Mouse (Mus musculus): Measurements from ENCODE around the gene Dgcr2. TPM values are rescaled to one million over a fixed set of nuclear protein-coding genes. Genes with fewer than 3 reads are reported as not detected.
A peak's percentile ranks its signal among the peaks of the same experiment; 100 is the strongest.

Gene Dgcr2
- polyA plus RNA-seq, 1 experiment from 2014 or later, result 106 TPM

DNA sequence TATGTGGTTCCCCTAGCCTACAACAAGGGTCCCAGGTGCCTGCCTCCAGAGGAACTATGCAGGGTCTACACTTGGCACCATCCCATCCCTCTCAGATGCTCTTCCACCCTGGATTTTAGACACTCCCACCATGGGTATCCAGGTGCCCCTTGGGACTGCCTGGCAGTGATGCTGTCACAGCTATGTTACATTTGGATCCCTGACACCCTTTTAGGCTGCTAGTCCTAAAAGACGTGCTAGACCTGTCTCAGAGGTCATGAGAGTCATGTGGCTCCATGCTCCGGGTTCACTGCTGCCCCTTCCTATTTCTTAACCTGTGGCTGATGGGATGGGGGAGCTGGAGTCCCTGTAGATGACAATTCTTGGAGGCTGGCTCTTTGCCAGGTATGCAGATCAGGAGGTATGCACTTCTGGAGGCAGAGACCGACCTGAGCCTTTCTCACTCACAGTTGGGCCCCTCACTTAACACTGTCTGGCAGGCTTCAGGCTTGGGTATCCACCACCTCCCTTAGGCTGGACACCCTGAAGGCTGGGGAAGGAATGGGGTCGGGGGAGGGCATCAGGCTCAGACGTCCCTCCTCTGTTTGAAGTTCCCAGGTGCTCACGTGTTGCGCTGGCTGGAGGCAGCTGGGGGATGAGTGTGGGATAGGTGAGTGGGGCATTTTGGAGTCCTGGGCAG, 96.4 kb downstream of the Dgcr2 start:
- peak overlapping the region; percentile 55; the same call in 1 of the 2 replicates for H3K4me2 ChIP-seq (replicated peaks)
- ATAC-seq (ENCODE audit: low FRiP score), result no peak
- no peak overlapping the region for H3K4me3 ChIP-seq
- peaks cover 65% of the 10 kb centered on the region for H3K4me1 ChIP-seq
- 10% methylated on average over 7 of the region's 7 CpGs for WGBS
- peaks cover 99% of the 10 kb centered on the region for H3K27me3 ChIP-seq
- H3K36me3 ChIP-seq, result no peaks in the 10 kb centered on the region
- H3K27ac ChIP-seq, result no peak overlapping the region
- no peak overlapping the region for H3K9ac ChIP-seq
- H3K9me3 ChIP-seq (replicated peaks), result no peaks in the 10 kb centered on the region

DNA sequence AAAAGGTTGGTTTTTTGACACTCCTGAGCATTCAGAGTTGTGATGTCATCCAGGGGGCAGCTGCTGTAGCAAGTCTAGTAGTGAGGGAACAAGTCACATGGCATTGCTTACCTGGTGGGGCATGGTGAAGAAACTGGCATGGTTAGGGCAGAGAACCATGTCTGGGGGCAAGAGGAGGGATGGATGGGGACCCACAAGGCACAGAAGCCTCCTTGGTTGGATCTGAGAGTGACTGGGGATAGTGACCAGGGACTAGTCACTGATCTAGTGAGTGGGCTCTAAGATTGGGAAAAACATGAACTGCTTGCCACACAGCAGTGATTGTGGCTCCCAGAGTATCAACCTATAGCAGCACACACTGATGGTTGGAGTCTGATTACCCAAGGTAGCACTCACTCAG, 98.8 kb downstream of the Dgcr2 start:
- no peak for ATAC-seq (ENCODE audit: low FRiP score)
- H3K9me3 ChIP-seq (replicated peaks), result no peaks in the 10 kb centered on the region
- no peak overlapping the region for H3K9ac ChIP-seq
- no peak overlapping the region for H3K4me3 ChIP-seq
- H3K36me3 ChIP-seq, result no peaks in the 10 kb centered on the region
- H3K27ac ChIP-seq, result no peak overlapping the region
- peaks cover 95% of the 10 kb centered on the region for H3K27me3 ChIP-seq
- no peak overlapping the region for H3K4me2 ChIP-seq (replicated peaks)
- H3K4me1 ChIP-seq, result peaks cover 49% of the 10 kb centered on the region

DNA sequence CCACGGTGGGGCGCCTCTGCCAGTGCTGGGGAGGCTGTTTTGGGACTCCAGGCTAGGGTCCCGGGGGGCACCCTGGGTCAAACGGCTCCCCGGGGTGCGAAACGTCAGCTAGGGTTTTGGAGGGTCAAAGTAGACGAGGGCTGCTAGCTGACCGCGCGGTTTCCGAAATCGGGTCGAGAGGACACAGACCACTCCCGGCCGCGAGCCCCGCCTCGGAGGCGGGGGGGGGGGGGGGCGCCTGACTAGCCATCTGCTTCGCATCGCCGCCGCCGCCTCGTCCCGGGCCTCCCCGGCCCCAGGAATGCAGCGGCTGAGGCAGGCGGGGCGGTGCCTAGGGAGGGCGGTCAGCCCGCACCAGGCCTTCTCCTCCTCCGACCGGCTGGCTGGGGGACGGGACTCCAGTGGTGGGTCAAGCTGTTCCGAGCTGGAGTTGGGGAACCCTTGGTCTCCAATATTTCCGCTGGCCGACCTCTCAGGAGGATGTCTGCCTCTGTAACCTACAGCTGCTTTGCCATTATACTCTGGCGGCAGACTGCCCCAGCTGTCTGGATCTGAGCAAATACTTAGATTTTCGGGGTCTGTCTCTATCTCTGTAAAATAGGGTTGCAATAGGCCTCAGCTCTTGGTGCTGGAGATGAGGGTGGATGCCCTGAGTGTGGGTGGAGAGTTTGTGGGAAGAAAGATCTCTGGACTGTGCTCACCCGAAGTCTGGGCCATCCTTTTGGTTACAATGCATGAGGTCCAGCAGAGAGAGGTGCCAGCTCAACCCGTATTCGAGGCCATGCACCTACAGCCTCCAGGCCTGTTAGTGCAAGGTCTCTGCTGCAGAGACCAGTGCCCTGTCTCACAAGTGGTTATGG, 99.8 kb downstream of the Dgcr2 start:
- no peaks in the 10 kb centered on the region for H3K36me3 ChIP-seq
- 2% methylated on average over 35 of the region's 45 CpGs for WGBS
- peak overlapping the region; percentile 62; the same call in 1 of the 2 replicates for H3K27ac ChIP-seq
- peaks cover 39% of the 10 kb centered on the region for H3K4me1 ChIP-seq
- H3K4me3 ChIP-seq, result peak overlapping the region; percentile 53
- peak overlapping the region; percentile 81 for H3K4me2 ChIP-seq (replicated peaks)
- no peaks in the 10 kb centered on the region for H3K9me3 ChIP-seq (replicated peaks)
- ATAC-seq (ENCODE audit: low FRiP score), result 0 out of 2 replicates have a peak, but pooled peaks have one; percentile 12
- peaks cover 85% of the 10 kb centered on the region for H3K27me3 ChIP-seq
- peak overlapping the region; percentile 74 for H3K9ac ChIP-seq

DNA sequence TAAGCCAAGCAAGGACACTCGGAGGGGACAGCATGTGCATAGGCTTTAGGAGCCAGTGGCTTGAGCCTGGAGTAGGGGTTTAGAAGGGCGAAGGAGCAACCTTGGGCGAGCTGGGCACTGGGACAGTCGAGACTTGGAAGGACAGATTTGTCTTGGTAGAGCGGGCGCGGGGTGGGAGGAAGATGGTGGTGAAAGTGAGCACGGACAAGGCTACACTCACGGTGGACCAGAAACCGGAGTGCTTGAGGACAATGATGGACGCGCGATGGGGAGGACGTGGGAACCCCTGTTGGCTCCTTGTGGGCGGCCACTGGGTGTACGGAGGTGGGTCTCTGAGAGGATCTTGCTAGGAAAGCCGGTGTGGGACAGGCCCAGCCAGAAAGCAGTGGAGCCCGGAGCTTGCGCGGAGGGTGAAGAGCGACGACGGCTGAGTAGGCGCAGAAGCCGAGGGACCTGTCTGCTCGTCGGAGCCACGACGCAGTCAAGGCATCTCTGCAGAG, 100.5 kb downstream of the Dgcr2 start:
- Histone ChIP-seq H3K27ac (peak overlapping the region; percentile 62; the same call in 1 of the 2 replicates), H3K4me2 (replicated peaks) (peak overlapping the region; percentile 81)
- peak; percentile 11; the same call in 1 of the 2 replicates for ATAC-seq (ENCODE audit: low FRiP score)

DNA sequence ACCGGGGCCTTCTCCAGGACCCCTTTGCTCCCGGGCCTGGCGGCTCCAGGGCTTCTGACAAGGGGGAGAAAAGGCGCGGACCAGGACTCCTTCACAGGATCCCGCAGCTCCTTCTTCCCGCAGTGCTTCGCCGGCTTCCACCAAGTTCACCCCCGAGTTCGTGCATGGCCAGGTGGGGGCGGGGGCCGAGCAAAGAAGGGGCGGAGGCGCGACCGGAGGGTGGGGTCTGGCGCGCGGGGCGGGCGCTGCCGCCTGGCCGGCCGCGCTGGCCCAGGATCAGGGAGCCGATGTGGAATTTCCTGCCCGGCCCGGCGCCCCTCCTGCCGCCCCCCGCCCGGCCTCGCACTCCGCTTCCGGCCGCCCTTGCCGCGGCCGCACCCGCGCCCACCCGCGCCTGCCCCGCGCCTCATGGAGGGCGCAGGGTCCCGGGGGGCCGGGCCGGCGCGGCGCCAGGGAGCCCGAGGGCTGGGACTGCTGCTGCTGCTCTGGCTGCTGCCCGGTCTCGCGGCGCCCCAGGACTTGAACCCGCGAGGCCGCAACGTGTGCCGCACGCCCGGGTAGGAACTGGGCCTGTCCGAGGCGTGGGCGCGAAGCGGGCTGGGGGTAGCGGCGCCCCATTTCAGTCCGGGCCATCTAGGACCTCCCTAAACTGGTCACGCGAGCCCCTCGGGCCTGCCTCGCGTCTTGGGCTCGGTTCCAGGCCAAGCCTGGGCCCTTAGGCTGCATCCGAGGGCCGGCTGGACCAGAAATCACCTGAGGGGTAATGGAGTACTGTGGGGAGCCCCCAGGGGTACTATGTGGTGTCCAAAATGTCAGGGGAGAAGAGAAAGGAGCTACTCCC, 101.2 kb downstream of the Dgcr2 start, which contains the start of gene Scarf2:
Gene Scarf2 (plus strand): TSS at position 312 of the 841 bp plus-strand sequence.
- Histone ChIP-seq H3K36me3 (peaks cover 10% of the 10 kb centered on the region), H3K4me2 (replicated peaks) (peak within 1 kb of the TSS; percentile 81), H3K27ac (peak within 1 kb of the TSS; percentile 62; the same call in 1 of the 2 replicates), H3K9me3 (replicated peaks) (no peaks in the 10 kb centered on the region), H3K4me1 (peaks cover 25% of the 10 kb centered on the region), H3K4me3 (peak within 1 kb of the TSS; percentile 53), H3K9ac (peak within 1 kb of the TSS; percentile 74), H3K27me3 (peaks cover 71% of the 10 kb centered on the region)
- peak; percentile 27; the same call in 1 of the 2 replicates for ATAC-seq (ENCODE audit: low FRiP score)
- WGBS, result 2% methylated on average over 69 of the region's 81 CpGs

More for the DNA sequence above, 100.5 kb downstream of the Dgcr2 start:
- peaks cover 32% of the 10 kb centered on the region for H3K4me1 ChIP-seq
- peak overlapping the region; percentile 53 for H3K4me3 ChIP-seq
- no peaks in the 10 kb centered on the region for H3K9me3 ChIP-seq (replicated peaks)
- H3K27me3 ChIP-seq, result peaks cover 78% of the 10 kb centered on the region
- H3K9ac ChIP-seq, result peak overlapping the region; percentile 74
- WGBS, result 3% methylated on average over 29 of the region's 29 CpGs
- H3K36me3 ChIP-seq, result peaks cover 4% of the 10 kb centered on the region; the same call in 1 of the 2 replicates

DNA sequence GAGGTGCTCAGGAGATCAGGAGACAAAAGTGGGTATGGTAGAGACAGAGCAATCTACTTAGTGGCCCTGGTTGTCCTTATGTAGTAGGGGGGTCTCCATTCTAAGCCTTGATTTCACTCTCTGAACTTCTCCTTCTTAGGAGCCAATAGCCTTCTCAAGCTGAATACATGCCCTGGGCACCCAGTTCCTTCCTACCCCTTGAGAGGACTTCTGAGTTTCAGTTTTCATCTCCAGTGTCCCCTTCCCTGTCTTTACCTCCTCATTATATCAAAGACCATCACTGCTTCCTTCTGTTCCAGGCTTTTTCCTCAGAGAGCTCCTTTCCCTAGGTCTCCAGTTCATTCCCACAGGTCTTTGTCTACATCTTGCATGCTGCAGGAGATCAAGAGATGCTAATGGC, 101.8 kb downstream of the Dgcr2 start:
- peaks cover 65% of the 10 kb centered on the region for H3K27me3 ChIP-seq
- H3K9me3 ChIP-seq (replicated peaks), result no peaks in the 10 kb centered on the region
- H3K36me3 ChIP-seq, result peaks cover 17% of the 10 kb centered on the region
- H3K27ac ChIP-seq, result no peak overlapping the region
- peaks cover 21% of the 10 kb centered on the region for H3K4me1 ChIP-seq
- ATAC-seq (ENCODE audit: low FRiP score), result no peak
- H3K9ac ChIP-seq, result peak overlapping the region; percentile 74; the same call in 1 of the 2 replicates
- H3K4me3 ChIP-seq, result peak overlapping the region; percentile 53
- H3K4me2 ChIP-seq (replicated peaks), result peak overlapping the region; percentile 81

DNA sequence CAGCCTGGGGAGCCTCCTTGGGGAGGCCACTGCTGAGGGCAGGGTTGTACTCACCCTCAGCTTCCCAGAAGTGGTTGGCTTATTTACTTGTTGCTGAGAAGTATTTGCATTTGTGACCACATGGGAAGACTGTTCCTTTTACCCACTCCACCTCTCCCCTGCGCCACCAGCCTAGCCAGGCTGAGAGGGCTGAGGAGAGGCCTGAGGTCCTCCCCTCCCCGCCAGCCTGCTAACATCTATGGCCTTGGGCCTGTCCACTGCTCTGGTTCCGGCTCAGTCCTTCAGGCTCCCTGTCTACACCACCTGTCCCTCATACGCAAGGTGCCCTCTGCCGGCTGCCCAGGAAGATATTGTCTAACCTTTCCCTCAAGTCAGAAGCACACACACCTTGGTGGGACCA, 102.7 kb downstream of the Dgcr2 start:
- Histone ChIP-seq H3K36me3 (peaks cover 24% of the 10 kb centered on the region), H3K9ac (no peak overlapping the region), H3K4me3 (no peak overlapping the region), H3K4me1 (peaks cover 21% of the 10 kb centered on the region), H3K27ac (no peak overlapping the region), H3K27me3 (peaks cover 56% of the 10 kb centered on the region), H3K9me3 (replicated peaks) (no peaks in the 10 kb centered on the region), H3K4me2 (replicated peaks) (no peak overlapping the region)
- ATAC-seq (ENCODE audit: low FRiP score), result no peak
- 72% methylated on average over 5 of the region's 5 CpGs for WGBS

DNA sequence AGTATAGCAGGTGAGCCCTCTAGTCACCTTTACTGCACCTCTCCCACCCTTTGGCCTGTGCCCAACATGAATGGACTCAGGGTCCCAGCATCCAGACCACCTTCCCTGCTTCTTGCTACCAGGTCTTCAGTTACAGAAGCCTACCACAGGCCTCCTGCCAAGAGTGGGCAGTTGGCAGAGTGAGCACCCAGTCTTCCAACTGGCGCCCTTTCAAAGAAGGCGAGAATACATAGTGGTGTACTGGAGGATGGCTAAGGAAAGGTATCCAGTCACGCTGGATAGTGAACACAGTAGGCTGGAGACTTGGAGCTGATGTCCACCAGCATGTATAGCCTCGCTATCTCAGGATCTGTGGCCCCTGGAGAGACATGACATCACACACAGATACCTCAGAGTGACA, 104.3 kb downstream of the Dgcr2 start:
- Histone ChIP-seq H3K4me1 (peaks cover 20% of the 10 kb centered on the region), H3K9me3 (replicated peaks) (no peaks in the 10 kb centered on the region), H3K27me3 (peaks cover 40% of the 10 kb centered on the region), H3K36me3 (peaks cover 38% of the 10 kb centered on the region), H3K9ac (no peak overlapping the region), H3K4me2 (replicated peaks) (no peak overlapping the region), H3K27ac (no peak overlapping the region), H3K4me3 (no peak overlapping the region)
- no peak for ATAC-seq (ENCODE audit: low FRiP score)
- 91% methylated on average over 4 of the region's 4 CpGs for WGBS

DNA sequence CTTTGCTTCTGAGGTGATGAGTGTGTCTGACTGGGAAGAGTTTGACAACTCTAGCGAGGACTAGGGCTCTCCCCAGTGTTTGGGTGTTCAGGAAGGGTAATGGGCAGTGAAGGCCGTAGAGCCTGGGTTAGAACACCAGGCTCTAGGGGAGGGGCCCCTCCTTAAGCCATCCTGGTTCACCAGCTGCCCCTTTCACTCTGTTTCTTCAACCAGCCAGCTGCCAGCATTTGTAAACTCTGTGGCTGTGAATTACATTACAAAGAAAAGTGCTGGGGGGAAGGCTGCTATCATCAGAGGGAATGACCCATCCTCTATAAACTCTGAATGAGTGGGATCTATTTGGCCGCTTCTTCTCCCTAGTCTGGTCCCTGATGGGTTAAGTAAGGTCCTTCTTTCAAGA, 105.6 kb downstream of the Dgcr2 start:
- H3K27me3 ChIP-seq, result peaks cover 27% of the 10 kb centered on the region
- H3K4me1 ChIP-seq, result peaks cover 7% of the 10 kb centered on the region
- H3K9ac ChIP-seq, result no peak overlapping the region
- no peak for ATAC-seq (ENCODE audit: low FRiP score)
- 74% methylated on average over 3 of the region's 3 CpGs for WGBS
- H3K4me3 ChIP-seq, result no peak overlapping the region
- H3K9me3 ChIP-seq (replicated peaks), result no peaks in the 10 kb centered on the region
- no peak overlapping the region for H3K4me2 ChIP-seq (replicated peaks)
- H3K36me3 ChIP-seq, result peaks cover 47% of the 10 kb centered on the region
- no peak overlapping the region for H3K27ac ChIP-seq

Measured in hindbrain, embryonic 12.5 days (tissue).